Mouse (Mus musculus): Measurements from ENCODE around the gene Wnt10b. TPM values are rescaled to one million over a fixed set of nuclear protein-coding genes. Genes with fewer than 3 reads are reported as not detected.
"Not testable (repeated sequence)": the region's sequence is repeated elsewhere in the genome, so short reads cannot be mapped to it uniquely, and the experiment has no call there.

The Wnt10b gene
- total RNA-seq, 1 experiment from 2014 or later = 0.64 TPM

DNA sequence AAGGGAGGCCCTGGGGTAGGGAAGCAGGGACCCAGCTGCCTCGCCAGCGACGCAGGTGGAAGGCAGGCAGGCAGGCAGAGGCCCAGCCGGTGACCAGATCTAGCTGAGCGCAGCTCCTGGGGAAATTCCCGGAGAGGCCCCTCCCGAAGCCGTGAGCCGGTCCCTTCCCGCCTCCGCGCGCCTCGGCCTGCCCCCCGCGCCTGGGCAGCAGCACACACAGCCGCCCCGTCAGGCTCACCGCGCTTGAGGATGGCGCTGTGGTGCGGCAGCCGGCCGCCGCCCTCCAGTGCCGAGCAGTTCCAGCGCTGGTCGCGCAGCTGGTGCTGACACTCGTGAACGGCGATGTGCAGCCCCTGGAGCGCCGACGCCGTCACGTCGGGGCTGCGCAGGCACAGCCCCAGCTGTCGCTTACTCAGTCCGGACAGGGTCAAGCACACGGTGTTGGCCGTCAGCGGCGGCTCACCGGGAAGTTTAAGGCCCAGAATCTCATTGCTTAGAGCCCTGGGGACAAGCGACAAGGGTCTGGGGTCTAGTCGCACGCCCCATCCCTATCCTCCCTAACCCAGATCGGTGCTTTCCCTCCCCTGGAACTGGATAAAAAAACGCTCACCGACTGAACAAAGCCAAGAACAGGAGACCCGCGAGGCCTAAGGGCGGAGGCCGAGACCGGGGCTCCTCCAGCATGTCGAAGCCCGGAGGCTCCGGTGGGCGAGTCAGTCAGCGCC, 1.5 kb downstream of the Wnt10b start:
- no peak for ATAC-seq (replicated peaks; ENCODE audit: low read depth, poor library complexity, severe bottlenecking)

DNA sequence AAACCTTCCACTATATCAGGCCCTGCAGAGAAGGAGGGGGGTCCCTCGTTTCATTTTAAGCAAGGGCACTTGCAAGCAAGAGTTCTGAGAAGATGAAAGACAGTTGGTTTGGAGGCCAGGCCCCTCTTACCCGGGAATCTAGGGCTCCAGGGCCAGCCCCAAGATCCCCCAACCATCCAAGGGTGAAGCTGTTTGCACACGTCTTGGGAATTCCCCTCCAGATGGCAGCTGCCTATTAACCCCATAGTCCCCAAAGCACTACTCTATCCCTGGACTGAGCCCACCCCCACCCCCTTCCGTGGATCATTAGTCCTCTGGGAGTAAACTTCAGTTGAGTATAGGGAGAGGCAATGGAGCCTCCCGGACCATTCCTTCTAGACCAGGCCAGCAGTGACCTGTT, 2.4 kb downstream of the Wnt10b start:
- ATAC-seq (replicated peaks; ENCODE audit: low read depth, poor library complexity, severe bottlenecking) = no peak

DNA sequence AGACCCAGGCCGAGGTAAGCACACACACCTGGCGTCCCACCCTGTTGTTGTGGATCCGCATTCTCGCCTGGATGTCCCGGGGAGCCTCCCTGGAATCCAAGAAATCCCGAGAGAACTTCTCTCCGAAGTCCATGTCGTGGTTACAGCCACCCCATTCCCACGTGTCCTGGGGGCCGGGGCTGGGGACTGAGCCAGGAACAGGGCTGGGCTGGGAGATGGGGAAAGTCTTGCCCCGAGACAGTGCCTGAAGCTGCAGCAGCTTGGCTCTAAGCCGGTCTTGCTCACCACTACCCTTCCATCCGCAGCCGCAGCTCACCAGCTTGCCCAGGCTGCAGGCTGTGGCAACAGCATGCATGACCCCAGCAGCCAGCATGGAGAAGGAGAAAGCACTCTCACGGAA, 3.9 kb downstream of the Wnt10b start:
- ATAC-seq (replicated peaks; ENCODE audit: low read depth, poor library complexity, severe bottlenecking) = no peak

DNA sequence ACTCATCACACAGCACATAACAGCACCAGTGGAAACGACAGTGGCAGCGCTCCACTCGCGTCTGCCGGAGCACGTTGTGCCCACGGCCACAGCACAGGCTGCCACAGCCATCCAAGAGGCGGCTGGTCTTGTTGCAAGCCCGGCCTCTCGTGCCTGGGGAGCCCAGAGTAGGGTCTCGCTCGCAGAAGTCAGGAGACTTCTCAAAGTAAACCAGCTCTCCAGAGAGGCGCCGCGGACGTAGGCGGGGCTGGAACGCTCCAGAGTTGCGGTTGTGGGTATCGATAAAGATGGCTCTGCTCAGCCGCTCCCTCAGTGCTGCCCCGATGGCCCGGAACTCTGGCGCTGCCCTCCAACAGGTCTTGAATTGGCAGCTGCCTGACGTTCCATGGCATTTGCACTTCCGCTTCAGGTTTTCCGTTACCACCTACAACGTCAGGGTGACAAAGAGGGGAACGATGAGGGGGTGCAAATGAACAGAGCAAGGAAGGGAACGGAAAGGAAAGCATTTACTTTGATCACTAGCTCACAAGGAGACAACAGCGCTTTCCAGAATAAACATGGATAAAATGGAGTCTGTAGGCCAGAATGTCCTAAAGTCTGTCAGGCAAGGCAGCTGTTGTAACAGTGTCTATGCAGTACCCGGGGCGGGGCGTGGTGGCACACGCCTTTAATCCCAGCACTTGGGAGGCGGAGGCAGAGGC, 5.3 kb downstream of the Wnt10b start:
- ATAC-seq (replicated peaks; ENCODE audit: low read depth, poor library complexity, severe bottlenecking) = peak; percentile 79

DNA sequence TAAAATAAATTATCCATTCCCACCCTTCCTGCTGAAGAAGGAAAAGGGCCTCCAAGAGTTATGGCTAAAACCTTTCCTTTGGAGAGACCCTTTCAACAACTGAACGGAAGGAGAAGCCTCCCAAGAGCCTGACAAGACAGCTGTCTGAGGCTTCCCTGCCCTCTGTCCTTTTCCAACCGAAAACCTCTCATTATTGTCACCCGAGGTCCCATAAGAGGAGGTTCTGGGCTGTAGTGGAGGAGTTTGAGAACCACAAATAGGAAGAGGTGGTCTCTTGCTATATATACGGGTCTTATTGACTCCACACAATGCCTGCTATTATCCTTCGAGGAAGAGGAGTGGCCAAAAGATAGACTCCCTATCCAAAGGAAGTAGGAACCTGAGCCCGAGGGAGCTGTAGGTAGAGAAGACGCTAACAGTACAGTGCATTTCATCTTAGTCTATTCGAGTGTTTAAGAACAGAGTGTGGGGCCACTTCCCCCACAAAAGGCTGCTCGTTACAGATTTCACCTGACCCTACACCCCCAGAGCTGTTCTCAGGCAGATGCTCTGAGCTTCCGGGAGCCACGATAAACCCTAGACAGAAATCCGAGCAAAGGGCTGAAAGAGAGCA, 6.0 kb downstream of the Wnt10b start:
- ATAC-seq (replicated peaks; ENCODE audit: low read depth, poor library complexity, severe bottlenecking) = peak; percentile 3; the same call in 1 of the 2 replicates

DNA sequence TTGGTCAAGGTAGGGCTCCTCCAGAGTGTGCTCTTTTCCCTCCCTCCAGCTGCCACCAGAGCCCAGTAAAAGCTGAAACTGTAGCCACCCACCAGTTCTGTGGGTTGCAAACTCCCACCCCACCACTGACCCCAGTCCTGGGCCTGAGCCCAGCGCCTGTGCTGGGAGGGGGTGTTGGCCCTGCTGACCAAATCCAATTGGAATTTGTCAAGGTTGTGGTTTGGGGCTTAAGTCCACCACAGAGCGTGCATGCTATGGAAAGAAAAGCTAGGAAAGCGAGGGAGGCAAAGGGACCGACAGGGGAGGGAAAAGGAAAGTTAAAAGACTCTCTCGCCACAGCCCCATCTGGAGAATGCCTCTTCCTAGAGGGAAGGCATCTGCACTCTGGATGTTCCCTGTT, 9.7 kb downstream of the Wnt10b start:
- ATAC-seq (replicated peaks; ENCODE audit: low read depth, poor library complexity, severe bottlenecking) = no peak

DNA sequence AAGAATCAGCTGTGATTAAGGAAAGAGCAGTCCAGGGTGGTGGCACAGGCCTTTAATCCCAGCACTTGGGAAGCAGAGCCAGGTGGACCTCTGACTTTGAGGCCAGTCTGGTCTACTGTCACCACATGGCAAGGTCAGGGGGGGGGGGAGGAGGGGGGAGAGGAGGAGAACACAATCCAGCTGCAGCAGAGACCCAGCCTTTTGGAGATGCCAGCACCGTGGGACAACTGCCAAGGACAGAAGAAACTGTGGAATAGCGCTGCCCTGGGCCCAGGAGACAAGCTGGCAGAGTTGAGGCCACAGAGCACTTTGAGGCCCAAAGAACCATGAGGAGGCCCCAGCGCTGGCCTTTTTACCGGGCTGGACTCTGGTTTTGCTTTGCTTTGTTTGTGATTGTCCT, 12.0 kb downstream of the Wnt10b start:
- ATAC-seq (replicated peaks; ENCODE audit: low read depth, poor library complexity, severe bottlenecking) = no peak

DNA sequence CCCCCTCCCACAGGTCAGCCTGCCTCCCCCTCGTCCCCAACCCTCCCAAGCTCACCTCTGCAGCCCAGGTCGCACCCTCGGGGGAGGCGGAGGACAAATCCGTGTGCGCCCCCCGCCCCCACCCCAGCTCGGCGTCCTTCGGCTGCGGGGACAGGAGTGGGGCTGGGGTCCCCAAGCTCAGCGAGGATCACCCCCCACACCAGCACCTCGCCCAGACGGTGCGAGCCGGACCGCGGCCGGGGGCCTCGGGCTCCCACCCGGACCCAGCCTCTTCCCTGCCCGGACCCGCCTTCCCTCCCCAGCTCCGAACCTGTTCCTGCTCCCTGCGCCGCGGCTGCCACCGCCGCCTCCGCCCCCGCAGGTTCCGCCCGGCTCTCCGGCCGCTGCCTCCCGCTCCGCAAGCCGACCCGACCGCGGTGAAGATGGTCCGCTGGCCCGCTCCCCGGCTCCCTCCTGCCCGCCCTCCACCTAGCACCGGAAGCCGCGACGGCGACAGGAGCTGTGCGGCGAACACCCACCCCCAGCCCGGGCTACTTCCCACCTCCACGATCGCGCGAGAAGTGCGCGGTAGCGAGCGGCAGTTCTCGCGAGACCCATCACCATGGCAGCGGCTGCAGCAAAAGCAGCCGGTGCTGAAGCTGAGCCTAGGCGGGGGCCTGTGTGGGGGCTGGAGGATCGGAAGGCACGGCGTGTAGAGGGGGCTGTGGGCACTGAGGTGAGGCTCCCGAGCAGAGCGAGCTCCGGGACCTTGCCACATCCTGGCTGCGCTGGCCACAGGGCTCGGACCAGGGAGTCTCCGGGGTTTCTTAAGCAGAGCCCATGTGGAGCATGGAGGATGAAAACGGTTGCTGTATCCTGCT, 15.1 kb downstream of the Wnt10b start, which contains the start of gene Arf3:
Gene Arf3, minus strand, starts transcription at position 545 of the 860 bp plus-strand sequence.
- peak; percentile 94 for ATAC-seq (replicated peaks; ENCODE audit: low read depth, poor library complexity, severe bottlenecking)

DNA sequence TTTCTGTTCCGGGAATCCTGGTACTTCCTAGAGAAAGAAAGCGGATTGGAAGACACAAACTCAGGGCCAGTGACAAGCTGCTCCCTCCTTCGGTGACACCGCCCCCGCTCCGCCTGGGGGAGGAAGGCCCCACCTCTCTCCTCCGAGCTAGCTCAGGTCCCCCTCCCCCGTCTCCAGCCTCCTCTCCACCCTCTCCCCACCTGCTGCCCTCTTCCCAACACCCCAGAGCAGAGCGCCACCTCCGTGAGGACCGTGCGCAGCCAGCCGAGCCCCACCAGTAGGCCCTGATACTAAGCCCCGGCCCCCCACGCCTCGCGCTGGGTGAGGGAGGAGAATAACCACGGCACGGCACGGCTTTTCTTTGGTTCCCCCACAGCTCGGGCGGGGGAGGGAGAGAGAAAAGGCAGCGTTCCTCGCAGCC, 15.7 kb downstream of the Wnt10b start:
- peak; percentile 64 for ATAC-seq (replicated peaks; ENCODE audit: low read depth, poor library complexity, severe bottlenecking)

DNA sequence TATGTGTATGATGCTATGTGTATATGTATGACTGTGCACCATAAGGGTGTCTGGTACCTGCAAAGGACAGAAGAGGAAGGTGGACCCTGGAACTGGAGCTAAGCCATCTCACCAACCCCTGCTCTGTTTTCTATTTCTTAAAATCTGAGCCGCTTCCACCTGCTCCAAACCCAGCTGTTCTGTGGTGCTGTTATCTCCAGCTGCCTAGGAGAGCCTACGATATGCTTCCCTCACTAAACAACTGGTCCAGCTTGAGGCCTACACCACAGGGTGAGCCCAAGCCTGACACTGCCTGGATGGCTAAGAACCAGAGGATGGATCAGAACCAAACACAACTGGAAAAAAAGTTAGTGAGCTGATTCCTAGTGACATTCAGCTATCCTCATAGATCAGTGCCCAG, 23.8 kb downstream of the Wnt10b start:
- no peak for ATAC-seq (replicated peaks; ENCODE audit: low read depth, poor library complexity, severe bottlenecking)

DNA sequence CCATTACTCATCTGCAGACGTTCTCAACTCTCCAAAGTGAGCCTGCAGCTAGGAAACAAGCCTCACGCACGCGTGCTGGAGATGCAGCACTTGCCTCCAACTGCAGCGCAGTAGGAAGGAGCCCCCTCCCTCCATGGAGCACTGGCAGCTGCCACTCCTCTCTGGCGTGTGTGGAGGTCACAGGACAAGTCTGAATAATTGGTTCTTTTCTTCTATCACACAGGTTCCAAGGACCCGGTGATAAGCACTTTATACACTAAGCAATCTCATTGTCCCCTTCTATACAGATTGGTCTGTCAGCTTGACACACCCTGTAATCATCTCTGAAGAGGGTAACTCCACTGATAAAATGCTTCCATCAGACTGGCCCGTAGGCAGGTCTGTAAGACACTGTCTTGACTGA, 24.9 kb downstream of the Wnt10b start:
- no peak for ATAC-seq (replicated peaks; ENCODE audit: low read depth, poor library complexity, severe bottlenecking)

DNA sequence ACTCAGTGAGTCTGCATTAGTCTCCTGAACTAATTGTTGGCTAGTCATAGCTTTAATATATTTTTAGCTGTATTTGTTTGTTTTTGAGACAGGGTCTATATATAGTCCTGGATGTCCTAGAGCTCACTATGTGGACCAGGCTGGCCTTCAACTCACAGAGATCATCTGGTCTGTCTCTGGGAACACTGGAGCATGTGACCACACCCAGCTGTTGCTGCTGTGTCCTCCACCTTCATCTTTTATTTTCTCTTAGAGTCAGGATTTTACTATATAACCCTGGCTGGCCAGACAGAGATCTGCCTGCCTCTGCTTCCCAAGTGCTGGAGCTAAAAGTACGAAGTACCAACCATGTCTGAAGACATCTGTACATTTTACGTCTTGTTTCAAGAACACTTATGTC, 28.9 kb downstream of the Wnt10b start:
- no peak for ATAC-seq (replicated peaks; ENCODE audit: low read depth, poor library complexity, severe bottlenecking)

DNA sequence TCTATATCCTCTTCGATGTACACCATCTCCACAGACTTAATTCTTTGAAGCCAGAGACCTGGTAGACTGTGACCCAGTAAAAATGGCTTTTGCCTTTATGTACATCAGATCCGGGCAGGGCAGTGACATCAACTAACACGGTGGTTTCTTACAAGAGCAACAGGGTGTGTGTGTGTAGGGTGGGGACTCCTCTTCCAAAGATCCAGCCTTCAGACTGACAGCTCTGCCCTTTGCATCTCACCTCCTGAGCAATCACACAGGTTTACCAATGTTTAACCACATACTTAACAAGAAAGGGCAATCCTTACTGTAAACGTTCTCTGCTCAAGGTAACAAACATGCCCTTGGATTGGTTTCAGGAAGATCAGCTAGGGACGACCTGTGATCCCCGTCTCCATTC, 30.7 kb downstream of the Wnt10b start:
- ATAC-seq (replicated peaks; ENCODE audit: low read depth, poor library complexity, severe bottlenecking) = no peak

DNA sequence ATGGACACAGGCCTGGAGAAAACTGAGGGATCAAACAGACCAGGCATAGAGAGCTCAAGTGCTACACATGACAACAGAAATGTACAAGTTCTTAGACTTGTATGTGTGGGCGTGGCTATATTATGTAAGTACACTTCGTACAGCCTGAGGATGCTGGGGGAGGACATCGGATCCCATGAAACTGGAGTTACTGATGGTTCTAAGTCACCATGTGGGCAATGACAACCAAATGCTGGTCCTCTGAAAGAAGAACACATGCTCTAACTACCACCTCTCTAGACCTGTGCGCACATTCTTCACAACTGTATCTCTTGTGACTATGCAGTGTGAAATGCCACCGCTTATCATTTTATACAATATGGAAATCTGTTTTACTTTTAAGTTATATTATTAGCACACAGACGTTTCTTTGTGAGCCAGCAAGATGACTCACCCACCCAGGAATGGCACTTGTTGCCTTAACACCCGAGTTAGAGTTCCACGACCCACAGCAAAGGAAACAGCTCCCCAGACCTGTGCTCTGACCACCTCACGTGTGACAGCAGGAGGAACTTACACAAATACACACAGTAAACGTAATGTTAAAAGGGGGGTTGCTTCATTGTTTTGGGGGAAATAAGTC, 31.5 kb downstream of the Wnt10b start:
- ATAC-seq (replicated peaks; ENCODE audit: low read depth, poor library complexity, severe bottlenecking) = no peak

DNA sequence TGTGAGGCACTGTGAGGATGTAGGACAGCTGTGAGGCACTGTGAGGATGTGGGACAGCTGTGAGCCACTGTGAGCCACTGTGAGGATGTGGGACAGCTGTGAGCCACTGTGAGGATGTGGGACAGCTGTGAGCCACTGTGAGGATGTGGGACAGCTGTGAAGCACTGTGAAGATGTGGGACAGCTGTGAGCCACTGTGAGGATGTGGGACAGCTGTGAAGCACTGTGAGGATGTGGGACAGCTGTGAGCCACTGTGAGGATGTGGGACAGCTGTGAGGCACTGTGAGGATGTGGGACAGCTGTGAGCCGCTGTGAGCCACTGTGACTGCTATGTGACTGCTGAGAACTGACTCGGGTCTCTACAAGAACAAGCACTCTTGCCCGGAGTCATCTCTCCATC, 34.1 kb downstream of the Wnt10b start:
- not testable (repeated sequence) for ATAC-seq (replicated peaks; ENCODE audit: low read depth, poor library complexity, severe bottlenecking)

DNA sequence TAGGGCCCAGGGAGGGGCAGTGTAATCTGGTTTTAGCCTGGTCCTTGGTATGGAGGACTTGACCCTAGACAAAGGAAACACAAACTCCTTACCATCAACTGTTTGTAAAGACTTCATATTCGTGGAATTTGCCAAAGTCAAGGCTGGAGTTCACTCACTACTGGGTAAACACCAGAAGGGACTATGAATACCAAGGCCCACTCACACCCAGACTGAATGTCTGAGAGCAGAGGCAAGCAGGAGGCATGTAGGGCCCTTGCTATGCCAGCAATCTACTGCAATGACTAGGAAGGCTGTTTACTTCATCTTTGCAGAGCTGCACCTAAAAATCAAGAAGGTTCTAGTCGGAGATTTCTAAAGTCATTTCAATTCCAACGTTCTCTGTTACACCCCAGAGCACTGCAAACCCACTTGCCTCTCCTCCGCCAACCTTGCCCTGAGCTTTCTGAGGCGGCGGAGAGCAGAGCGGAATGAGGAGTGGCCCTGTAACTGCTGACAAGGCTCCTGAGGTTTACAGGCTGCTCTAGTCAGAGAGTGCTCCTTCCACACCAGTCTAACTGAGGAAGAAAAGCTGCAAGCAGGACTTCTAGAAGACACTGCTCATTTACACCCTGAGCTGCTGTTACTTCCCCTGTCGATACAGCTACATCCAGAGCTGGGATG, 35.1 kb downstream of the Wnt10b start:
- no peak for ATAC-seq (replicated peaks; ENCODE audit: low read depth, poor library complexity, severe bottlenecking)

DNA sequence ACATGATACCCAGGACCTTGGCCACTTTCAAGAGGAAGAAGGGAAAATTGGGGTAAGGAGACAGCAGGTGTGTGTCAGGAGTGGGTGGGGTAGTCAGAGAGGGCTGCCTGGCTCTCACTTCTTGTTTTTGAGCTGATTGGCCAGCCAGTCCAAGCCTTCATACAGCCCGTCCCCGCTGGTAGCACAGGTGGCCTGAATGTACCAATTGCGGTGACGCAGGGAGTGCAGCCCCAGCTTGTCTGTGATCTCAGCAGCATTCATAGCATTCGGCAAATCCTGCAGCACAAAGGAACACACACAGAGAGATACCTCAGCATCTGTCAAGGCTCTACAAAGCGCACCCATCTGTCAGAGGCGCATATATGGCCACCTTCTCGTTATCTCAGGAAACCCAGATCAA, 37.7 kb downstream of the Wnt10b start:
- no peak for ATAC-seq (replicated peaks; ENCODE audit: low read depth, poor library complexity, severe bottlenecking)

DNA sequence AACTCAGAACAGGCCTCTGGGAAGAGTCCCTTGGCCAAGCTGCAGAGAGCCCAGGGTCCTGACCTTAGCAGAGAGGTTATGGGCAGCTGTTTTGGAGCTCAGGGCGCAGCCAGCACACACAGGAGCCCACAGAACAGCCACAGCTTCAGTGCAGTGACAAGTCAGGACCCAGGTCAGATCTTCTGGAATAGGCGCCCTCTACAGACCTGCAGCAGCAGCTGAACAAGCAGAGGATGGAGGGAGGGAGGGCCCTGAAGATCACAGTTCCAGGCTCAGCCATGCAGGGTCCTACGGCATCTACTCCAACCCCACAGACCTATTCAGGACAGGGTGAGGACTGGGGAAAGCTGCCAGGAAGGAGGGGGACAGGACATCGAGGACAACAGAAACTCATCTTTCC, 39.2 kb downstream of the Wnt10b start:
- ATAC-seq (replicated peaks; ENCODE audit: low read depth, poor library complexity, severe bottlenecking) = 0 out of 2 replicates have a peak, but pooled peaks have one; percentile 36

DNA sequence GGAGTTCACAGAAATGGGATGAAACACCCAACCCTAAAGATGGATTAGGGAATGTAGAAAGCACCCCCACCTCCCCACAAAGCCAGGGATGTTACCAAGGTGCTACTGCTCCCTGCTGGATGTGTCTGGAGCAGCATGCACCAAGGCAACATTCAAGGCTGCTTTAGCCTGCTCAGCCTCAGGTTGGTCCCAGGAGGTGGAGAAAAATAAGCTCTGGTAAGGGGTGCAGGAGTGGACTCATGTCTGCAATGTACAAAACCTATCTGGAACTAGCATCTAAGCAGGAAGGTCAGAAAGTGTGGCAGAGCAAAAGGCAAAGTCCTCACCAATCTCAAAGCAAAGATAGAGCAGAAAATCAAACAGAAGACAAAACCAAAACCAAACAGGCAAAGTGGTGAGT, 40.1 kb downstream of the Wnt10b start:
- 0 out of 2 replicates have a peak, but pooled peaks have one; percentile 29 for ATAC-seq (replicated peaks; ENCODE audit: low read depth, poor library complexity, severe bottlenecking)

Measured in common myeloid progenitor, adult 5-6 weeks (primary cell).